Mouse (Mus musculus) liver, embryonic 14.5 days (tissue): Measurements from ENCODE around the gene Cpt1a. TPM values are rescaled to one million over a fixed set of nuclear protein-coding genes. Genes with fewer than 3 reads are reported as not detected.

Experiments
- ATAC-seq: fragments of 200-750 bp; cut with Nextera tagmentation; 2 replicates; pipeline ENCODE4 v1.8.0; 2017; ENCODE audit warnings: moderate number of reproducible peaks, mild to moderate bottlenecking, moderate library complexity; ENCODE audit not compliant: insufficient read depth
- DNase-seq, 3 experiments: peaks; one replicate each; pipeline ENCODE4 v3.0.0-alpha.2; 2012 to 2013; ENCODE audit warnings: low read depth in 3 of 3, low spot score in 3 of 3
- H3K27ac ChIP-seq: fragments of 300-500 bp; sonication (generic); 2 replicates; pipeline ENCODE4 v1.5.1; 2014; ENCODE audit warnings: moderate library complexity, mild to moderate bottlenecking, control low read depth, inconsistent platforms
- H3K27me3 ChIP-seq: fragments of 300-500 bp; sonication (generic); 2 replicates; pipeline ENCODE4 v1.6.1; 2014; ENCODE audit warnings: mild to moderate bottlenecking, low read length, moderate library complexity; ENCODE audit not compliant: control insufficient read depth, insufficient read depth
- H3K36me3 ChIP-seq: fragments of 300-500 bp; sonication (generic); replicated peaks from 2 replicates; pipeline ENCODE4 v1.6.1; 2014; ENCODE audit warnings: low read depth; ENCODE audit not compliant: control insufficient read depth, insufficient read depth
- H3K4me1 ChIP-seq, 2 experiments: fragments of 200-500 bp in 1 of 2; fragments of 300-500 bp in 1 of 2; sonication (generic) in 1 of 2; replicated peaks; 2 replicates each; pipeline ENCODE4 v1.6.1; 2012 to 2014; ENCODE audit warnings: antibody characterized with exemption in 1 of 2, inconsistent platforms in 1 of 2, low read length in 1 of 2; ENCODE audit not compliant: control insufficient read depth in 2 of 2, insufficient read depth in 2 of 2
- H3K4me2 ChIP-seq: fragments of 300-500 bp; sonication (generic); 2 replicates; pipeline ENCODE4 v1.6.1; 2014; ENCODE audit warnings: low read depth, mild to moderate bottlenecking, control low read depth, moderate library complexity
- H3K4me3 ChIP-seq, 2 experiments: fragments of 200-500 bp in 1 of 2; fragments of 300-500 bp in 1 of 2; sonication (generic) in 1 of 2; 2 replicates each; pipeline ENCODE4 v1.5.1; 2012 to 2014; ENCODE audit warnings: low read depth in 2 of 2, low read length in 2 of 2, mild to moderate bottlenecking in 2 of 2, control low read depth in 1 of 2, inconsistent platforms in 1 of 2, moderate library complexity in 1 of 2; ENCODE audit not compliant: insufficient read depth in 1 of 2
- H3K9ac ChIP-seq: fragments of 300-500 bp; sonication (generic); replicated peaks from 2 replicates; pipeline ENCODE4 v1.6.1; 2014; ENCODE audit warnings: mild to moderate bottlenecking, control low read depth, moderate library complexity
- H3K9me3 ChIP-seq: fragments of 300-500 bp; sonication (generic); 2 replicates; pipeline ENCODE4 v1.6.1; 2016; ENCODE audit warnings: low read length, mixed read lengths; ENCODE audit not compliant: control insufficient read depth
- CTCF ChIP-seq: IDR thresholded peaks from 2 replicates; pipeline ENCODE4 v1.5.1; 2016; ENCODE audit warnings: antibody characterized with exemption, low read depth, control low read depth
- EP300 ChIP-seq: IDR thresholded peaks from 2 replicates; pipeline ENCODE4 v1.6.1; 2016; ENCODE audit warnings: antibody characterized with exemption, low read depth
- WGBS: fragments of 180-500 bp; shearing (Covaris S2); extraction: QIAGEN DNeasy Blood & Tissue Kit; methylation state at CpG from one replicate; pipeline ENCODE4 v1.1.7; 2014; ENCODE audit not compliant: insufficient replicate concordance; 5-methylcytosine and 5-hydroxymethylcytosine counted together
- microRNA-seq: library from miRNA; unstranded; fragments of <30 nt; microRNA quantifications from one replicate; pipeline ENCODE4, GENCODE M21; 2016
- polyA plus RNA-seq, 2 experiments: library from polyadenylated mRNA; depleted of rRNA in 1 of 2; stranded (reverse) in 1 of 2; unstranded in 1 of 2; fragments of >200 nt; fragmentation: Nextera tagmentation in 1 of 2; extraction: Ambion mirVana in 1 of 2; gene quantifications; 2 replicates each; pipeline versions ENCODE4 v1.2.1 to v1.2.3; 2012 to 2014

The Cpt1a gene
- polyA plus RNA-seq, 2 experiments, result 4.6 to 5.2 TPM

DNA sequence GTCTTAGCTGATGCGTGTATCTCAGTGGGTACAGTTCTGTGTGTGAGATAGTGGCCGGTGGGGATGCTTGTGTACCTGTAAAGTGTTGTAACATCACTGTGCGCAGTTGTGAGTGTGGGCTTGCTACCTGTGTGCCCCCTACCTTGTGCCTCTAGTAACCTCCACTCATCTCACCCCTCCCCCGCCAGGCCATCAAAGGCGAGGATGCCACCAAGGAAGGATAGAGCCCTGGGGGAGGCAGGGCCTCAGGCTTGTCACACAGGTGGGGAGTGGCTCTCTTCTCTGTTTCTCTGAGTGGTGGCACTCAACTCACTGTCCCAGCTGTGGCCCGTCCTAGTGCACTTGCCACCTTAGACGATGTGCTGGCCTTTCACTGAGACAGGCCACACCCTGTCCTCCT is 108.9 kb downstream of the Cpt1a start:
- 59% methylated on average over 7 of the region's 7 CpGs for WGBS
- Histone ChIP-seq H3K4me1 (no peaks in the 10 kb centered on the region), H3K36me3 (no peaks in the 10 kb centered on the region), H3K4me3 (no peak overlapping the region), H3K9ac (no peak overlapping the region), H3K27ac (no peak overlapping the region), H3K4me2 (no peak overlapping the region), H3K27me3 (no peaks in the 10 kb centered on the region), H3K9me3 (no peaks in the 10 kb centered on the region)
- DNase-seq (no peak), ATAC-seq (no peak)
- TF ChIP-seq EP300, result no peak
- no peak for TF ChIP-seq CTCF

DNA sequence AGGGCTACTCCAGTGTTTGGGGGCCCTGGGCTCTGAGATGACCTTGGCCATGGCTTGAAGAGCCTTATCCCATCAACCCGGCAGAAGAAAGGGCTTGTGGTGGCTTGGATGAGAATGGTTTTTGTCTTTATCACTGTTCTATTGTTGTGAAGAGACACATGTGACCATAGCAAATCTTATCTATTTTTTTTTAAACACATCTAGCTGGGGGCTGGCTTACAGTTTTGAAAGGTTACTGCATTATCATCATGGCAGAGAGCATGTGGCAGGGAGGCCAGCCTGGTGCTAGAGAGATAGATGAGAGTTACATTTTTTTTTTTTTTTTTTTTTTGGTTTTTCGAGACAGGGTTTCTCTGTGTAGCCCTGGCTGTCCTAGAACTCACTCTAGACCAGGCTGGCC is 109.8 kb downstream of the Cpt1a start:
- Histone ChIP-seq H3K4me1 (no peaks in the 10 kb centered on the region), H3K27ac (no peak overlapping the region), H3K9ac (no peak overlapping the region), H3K36me3 (no peaks in the 10 kb centered on the region), H3K9me3 (no peaks in the 10 kb centered on the region), H3K4me2 (no peak overlapping the region), H3K27me3 (no peaks in the 10 kb centered on the region), H3K4me3 (no peak overlapping the region)
- no peak for TF ChIP-seq CTCF
- TF ChIP-seq EP300, result no peak
- DNase-seq (no peak), ATAC-seq (no peak)
- WGBS, result 33% methylated on average over 1 of the region's 2 CpGs

DNA sequence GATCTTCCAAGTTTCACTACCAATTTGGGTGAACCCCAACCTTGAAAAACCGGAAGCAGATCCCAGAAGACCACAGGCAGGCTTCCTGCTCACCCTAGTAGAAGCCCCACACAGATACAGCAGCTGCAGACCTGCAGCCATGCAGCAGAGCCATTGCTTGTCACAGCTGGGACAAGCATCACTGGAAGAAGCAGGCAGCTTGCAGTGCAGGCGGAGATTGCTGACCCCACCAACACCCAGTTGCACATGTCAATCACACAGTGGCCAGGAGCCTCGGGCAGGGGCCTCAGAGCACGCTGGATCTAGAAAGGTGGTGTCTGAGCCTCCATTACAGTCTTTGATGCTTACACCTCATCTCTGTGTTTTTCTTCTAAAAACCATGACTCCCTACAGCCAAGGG is 112.0 kb downstream of the Cpt1a start:
- ATAC-seq, result no peak
- no peak overlapping the region for H3K4me3 ChIP-seq
- WGBS, result 34% methylated on average over 4 of the region's 4 CpGs

DNA sequence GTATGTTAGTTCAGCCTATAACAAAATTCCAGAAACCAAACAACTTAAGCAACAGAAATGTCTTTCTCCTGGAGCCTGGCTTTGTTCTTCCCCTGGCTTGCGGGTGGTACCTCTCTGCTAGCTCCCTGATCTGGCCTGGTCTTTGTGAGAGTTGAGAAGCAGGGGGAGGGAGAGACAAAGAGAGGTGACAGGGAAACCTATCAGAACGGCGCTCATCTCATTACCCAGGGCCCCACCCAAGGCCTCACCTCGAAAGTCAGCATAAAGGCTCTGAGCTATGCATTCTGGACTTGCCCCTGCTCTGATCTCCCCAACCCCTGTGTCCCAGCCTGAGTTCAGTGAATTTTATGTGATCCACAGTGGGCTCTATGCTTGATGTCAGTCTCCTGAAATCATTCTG is 112.5 kb downstream of the Cpt1a start:
- H3K36me3 ChIP-seq, result no peaks in the 10 kb centered on the region
- no peak for ATAC-seq
- TF ChIP-seq CTCF (no peak), EP300 (no peak)

More for the DNA sequence above, 112.0 kb downstream of the Cpt1a start:
- TF ChIP-seq EP300 (no peak), CTCF (no peak)
- no peak overlapping the region for H3K4me2 ChIP-seq
- H3K36me3 ChIP-seq, result no peaks in the 10 kb centered on the region
- no peak overlapping the region for H3K27ac ChIP-seq
- no peak for DNase-seq
- H3K4me1 ChIP-seq, result no peaks in the 10 kb centered on the region
- H3K9me3 ChIP-seq, result no peaks in the 10 kb centered on the region
- no peaks in the 10 kb centered on the region for H3K27me3 ChIP-seq
- H3K9ac ChIP-seq, result no peak overlapping the region

More for the DNA sequence above, 112.5 kb downstream of the Cpt1a start:
- H3K4me3 ChIP-seq, result no peak overlapping the region
- no peak overlapping the region for H3K27ac ChIP-seq
- no peak overlapping the region for H3K4me2 ChIP-seq
- H3K9ac ChIP-seq, result no peak overlapping the region
- DNase-seq, result no peak
- H3K27me3 ChIP-seq, result no peaks in the 10 kb centered on the region
- WGBS, result 23% methylated on average over 4 of the region's 4 CpGs
- no peaks in the 10 kb centered on the region for H3K9me3 ChIP-seq
- no peaks in the 10 kb centered on the region for H3K4me1 ChIP-seq

Small RNA genes lying within 50 kb of the gene (microRNA-seq; reads per million reads assigned to microRNA genes)
- gene Mir6984, result not detected

Other genes with a start within 250 kb of the Cpt1a start
- gene Mrpl21, start 39.4 kb upstream of the Cpt1a start, polyA plus RNA-seq (2012; rRNA removed), result 21.5 and 36.2 TPM in 2 replicates
- 67.9 and 73.2 TPM in 2 replicates for gene Mrpl21, start 39.4 kb upstream of the Cpt1a start, polyA plus RNA-seq (2014; fragmentation: Nextera tagmentation; extraction: Ambion mirVana)
- gene Ighmbp2, start 39.3 kb upstream of the Cpt1a start, polyA plus RNA-seq (2012; rRNA removed), result 1.4 and 1.6 TPM in 2 replicates
- 2.0 and 2.3 TPM in 2 replicates for gene Ighmbp2, start 39.3 kb upstream of the Cpt1a start, polyA plus RNA-seq (2014; fragmentation: Nextera tagmentation; extraction: Ambion mirVana)
- gene Tesmin, start 66.5 kb downstream of the Cpt1a start, polyA plus RNA-seq (2012; rRNA removed), result 0.17 and 0.25 TPM in 2 replicates
- gene Tesmin, start 66.5 kb downstream of the Cpt1a start, polyA plus RNA-seq (2014; fragmentation: Nextera tagmentation; extraction: Ambion mirVana), result 0.30 TPM in 2 replicates
- 0.04 and 0.36 TPM in 2 replicates for gene Gal, start 92.2 kb downstream of the Cpt1a start, polyA plus RNA-seq (2012; rRNA removed)
- not detected in 2 replicates for gene Gal, start 92.2 kb downstream of the Cpt1a start, polyA plus RNA-seq (2014; fragmentation: Nextera tagmentation; extraction: Ambion mirVana)